Mouse (Mus musculus) intestine, embryonic 15.5 days (tissue): ENCODE results near the gene Hist2h3b. TPM values are rescaled to one million over a fixed set of nuclear protein-coding genes. Genes with fewer than 3 reads are reported as not detected.
"Not testable (repeated sequence)": the region's sequence is repeated elsewhere in the genome, so short reads cannot be mapped to it uniquely, and the experiment has no call there.

ENCODE experiments used
- ATAC-seq: fragments of 200-750 bp; cut with Nextera tagmentation; 2 replicates; pipeline ENCODE4 v1.8.0; 2017; ENCODE audit warnings: moderate TSS enrichment, moderate library complexity
- H3K27ac ChIP-seq: fragments of 300-500 bp; sonication (generic); 2 replicates; pipeline ENCODE4 v1.5.1; 2015; ENCODE audit warnings: mild to moderate bottlenecking, inconsistent platforms
- H3K27me3 ChIP-seq: fragments of 300-500 bp; sonication (generic); replicated peaks from 2 replicates; pipeline ENCODE4 v1.6.1; 2015; ENCODE audit warnings: inconsistent platforms
- H3K36me3 ChIP-seq: fragments of 300-500 bp; sonication (generic); 2 replicates; pipeline ENCODE4 v1.6.1; 2015; ENCODE audit warnings: inconsistent platforms
- H3K4me1 ChIP-seq: fragments of 300-500 bp; sonication (generic); replicated peaks from 2 replicates; pipeline ENCODE4 v1.6.1; 2015; ENCODE audit warnings: inconsistent platforms
- H3K4me2 ChIP-seq: fragments of 300-500 bp; sonication (generic); replicated peaks from 2 replicates; pipeline ENCODE4 v1.6.1; 2015; ENCODE audit warnings: mild to moderate bottlenecking, inconsistent platforms
- H3K4me3 ChIP-seq: fragments of 300-500 bp; sonication (generic); replicated peaks from 2 replicates; pipeline ENCODE4 v1.5.1; 2015; ENCODE audit warnings: inconsistent platforms
- H3K9ac ChIP-seq: fragments of 300-500 bp; sonication (generic); 2 replicates; pipeline ENCODE4 v1.6.1; 2015; ENCODE audit warnings: inconsistent platforms
- H3K9me3 ChIP-seq: fragments of 300-500 bp; sonication (generic); 2 replicates; pipeline ENCODE4 v1.6.1; 2016; ENCODE audit warnings: inconsistent platforms
- WGBS: fragments of 180-500 bp; shearing (Covaris S2); methylation state at CpG from one replicate; pipeline ENCODE4 v1.1.7; 2015; 5-methylcytosine and 5-hydroxymethylcytosine counted together
- polyA plus RNA-seq: library from polyadenylated mRNA; unstranded; fragments of >200 nt; fragmentation: Nextera tagmentation; extraction: Ambion mirVana; gene quantifications from 2 replicates; pipeline ENCODE4 v1.2.1, GENCODE M21; 2015

Hist2h3b gene
- 49.9 and 61.1 TPM in 2 replicates for polyA plus RNA-seq

DNA sequence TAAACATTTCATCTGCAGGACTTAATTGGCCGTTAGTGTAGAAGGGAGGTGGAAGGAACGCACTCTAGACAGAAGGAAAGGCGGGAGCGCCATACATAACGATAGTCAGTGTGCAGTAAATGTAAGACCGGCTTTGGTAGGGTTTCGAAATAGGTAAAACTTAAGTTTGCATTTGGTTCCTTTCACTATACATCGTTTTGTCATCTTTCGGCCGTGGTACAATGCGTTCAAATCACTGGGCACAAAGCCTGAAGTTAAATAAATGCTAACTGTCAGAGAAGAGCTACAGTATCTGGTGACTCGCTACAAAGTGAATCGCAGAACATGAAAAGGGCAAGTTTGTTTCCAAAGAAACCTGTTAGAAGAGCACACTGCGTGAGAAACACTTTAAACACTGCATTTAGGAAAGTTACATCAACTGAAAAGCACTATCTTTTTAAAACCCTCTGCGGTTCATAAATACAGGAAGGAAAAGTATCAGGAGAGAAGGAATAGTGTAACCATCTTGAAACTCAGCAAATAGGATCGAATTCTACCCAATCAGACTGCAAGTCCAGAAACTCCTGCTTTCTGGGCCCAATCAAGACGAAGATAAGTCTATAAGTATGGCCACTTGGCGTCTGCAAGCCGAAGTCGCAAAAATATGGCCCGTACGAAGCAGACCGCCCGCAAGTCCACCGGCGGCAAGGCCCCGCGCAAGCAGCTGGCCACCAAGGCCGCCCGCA lies at the start of gene Hist2h3b:
Gene Hist2h3b (plus strand): TSS at position 604 of the 725 bp plus-strand sequence.
- Histone ChIP-seq H3K4me3 (peak within 1 kb of the TSS; percentile 40), H3K27ac (peak within 1 kb of the TSS; percentile 95), H3K9ac (peak within 1 kb of the TSS; percentile 49), H3K36me3 (no peaks in the 10 kb centered on the region), H3K27me3 (no peaks in the 10 kb centered on the region), H3K4me2 (peak within 1 kb of the TSS; percentile 79), H3K4me1 (peaks cover 11% of the 10 kb centered on the region), H3K9me3 (no peaks in the 10 kb centered on the region)
- 15% methylated on average over 29 of the region's 30 CpGs for WGBS
- ATAC-seq, result peak; percentile 73

GRCm38 (mm10) chr3:96219191-96219641 lies 49.2 kb upstream of the Hist2h3b start:
- WGBS, result under 1% methylated on average over 12 of the region's 12 CpGs
- peak; percentile 11 for ATAC-seq
- Histone ChIP-seq H3K4me3 (peak overlapping the region; percentile 56), H3K9me3 (no peaks in the 10 kb centered on the region), H3K27me3 (no peaks in the 10 kb centered on the region), H3K27ac (peak overlapping the region; percentile 98), H3K9ac (peak overlapping the region; percentile 55), H3K4me1 (peaks cover 13% of the 10 kb centered on the region; the same call in 1 of the 2 replicates), H3K36me3 (no peaks in the 10 kb centered on the region), H3K4me2 (peak overlapping the region; percentile 83)

DNA sequence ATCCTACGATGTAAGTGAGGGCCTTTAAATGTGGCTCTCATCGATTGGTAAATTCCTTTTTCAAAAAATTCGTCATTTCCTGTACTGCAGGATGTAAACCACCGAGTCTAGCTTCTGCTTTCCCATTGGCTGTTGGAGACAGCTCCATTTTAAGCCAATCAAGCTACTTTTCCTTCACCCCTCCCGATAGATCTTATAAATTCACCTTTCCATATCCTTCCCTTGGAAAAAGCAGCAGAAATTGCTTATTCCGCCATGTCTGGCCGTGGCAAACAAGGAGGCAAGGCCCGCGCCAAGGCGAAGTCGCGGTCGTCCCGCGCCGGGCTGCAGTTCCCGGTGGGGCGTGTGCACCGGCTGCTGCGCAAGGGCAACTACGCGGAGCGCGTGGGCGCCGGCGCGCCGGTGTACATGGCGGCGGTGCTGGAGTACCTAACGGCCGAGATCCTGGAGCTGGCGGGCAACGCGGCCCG lies 48.8 kb upstream of the Hist2h3b start, which contains the start of the genes Bola1 and Hist2h2ab:
Gene Bola1 (minus strand): TSS at position 49 of the 470 bp plus-strand sequence.
Gene Hist2h2ab (plus strand): TSS at position 205 of the 470 bp plus-strand sequence.
- Histone ChIP-seq H3K4me1 (peaks cover 13% of the 10 kb centered on the region; the same call in 1 of the 2 replicates), H3K36me3 (no peaks in the 10 kb centered on the region), H3K9ac (peak within 1 kb of the TSS; percentile 73), H3K27ac (peak within 1 kb of the TSS; percentile 98), H3K4me2 (peak within 1 kb of the TSS; percentile 83), H3K27me3 (no peaks in the 10 kb centered on the region), H3K4me3 (peak within 1 kb of the TSS; percentile 56), H3K9me3 (no peaks in the 10 kb centered on the region)
- ATAC-seq, result peak; percentile 86
- under 1% methylated on average over 37 of the region's 37 CpGs for WGBS

DNA sequence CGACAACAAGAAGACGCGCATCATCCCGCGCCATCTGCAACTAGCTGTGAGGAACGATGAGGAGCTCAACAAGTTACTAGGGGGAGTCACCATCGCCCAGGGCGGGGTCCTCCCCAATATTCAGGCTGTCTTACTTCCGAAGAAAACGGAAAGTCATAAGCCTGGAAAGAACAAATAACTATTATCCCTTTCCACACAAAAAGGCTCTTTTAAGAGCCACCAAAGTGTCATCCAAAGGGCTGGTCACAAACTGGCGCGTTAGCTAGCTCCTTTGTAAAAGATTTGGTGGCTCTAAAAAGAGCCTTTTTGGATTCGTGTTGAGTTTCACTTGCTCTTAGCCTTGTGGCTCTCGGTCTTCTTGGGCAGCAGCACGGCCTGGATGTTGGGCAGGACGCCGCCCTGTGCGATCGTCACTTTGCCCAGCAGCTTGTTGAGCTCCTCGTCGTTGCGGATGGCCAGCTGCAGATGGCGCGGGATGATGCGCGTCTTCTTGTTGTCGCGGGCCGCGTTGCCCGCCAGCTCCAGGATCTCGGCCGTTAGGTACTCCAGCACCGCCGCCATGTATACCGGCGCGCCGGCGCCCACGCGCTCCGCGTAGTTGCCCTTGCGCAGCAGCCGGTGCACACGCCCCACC lies 48.2 kb upstream of the Hist2h3b start:
- H3K4me1 ChIP-seq, result peaks cover 13% of the 10 kb centered on the region; the same call in 1 of the 2 replicates
- ATAC-seq, result peak; percentile 7; the same call in 1 of the 2 replicates
- peak overlapping the region; percentile 98 for H3K27ac ChIP-seq
- peak overlapping the region; percentile 56 for H3K4me3 ChIP-seq
- H3K9ac ChIP-seq, result peak overlapping the region; percentile 73
- H3K4me2 ChIP-seq, result peak overlapping the region; percentile 83
- WGBS, result under 1% methylated on average over 37 of the region's 47 CpGs
- H3K36me3 ChIP-seq, H3K9me3 ChIP-seq, H3K27me3 ChIP-seq: not testable (repeated sequence)

DNA sequence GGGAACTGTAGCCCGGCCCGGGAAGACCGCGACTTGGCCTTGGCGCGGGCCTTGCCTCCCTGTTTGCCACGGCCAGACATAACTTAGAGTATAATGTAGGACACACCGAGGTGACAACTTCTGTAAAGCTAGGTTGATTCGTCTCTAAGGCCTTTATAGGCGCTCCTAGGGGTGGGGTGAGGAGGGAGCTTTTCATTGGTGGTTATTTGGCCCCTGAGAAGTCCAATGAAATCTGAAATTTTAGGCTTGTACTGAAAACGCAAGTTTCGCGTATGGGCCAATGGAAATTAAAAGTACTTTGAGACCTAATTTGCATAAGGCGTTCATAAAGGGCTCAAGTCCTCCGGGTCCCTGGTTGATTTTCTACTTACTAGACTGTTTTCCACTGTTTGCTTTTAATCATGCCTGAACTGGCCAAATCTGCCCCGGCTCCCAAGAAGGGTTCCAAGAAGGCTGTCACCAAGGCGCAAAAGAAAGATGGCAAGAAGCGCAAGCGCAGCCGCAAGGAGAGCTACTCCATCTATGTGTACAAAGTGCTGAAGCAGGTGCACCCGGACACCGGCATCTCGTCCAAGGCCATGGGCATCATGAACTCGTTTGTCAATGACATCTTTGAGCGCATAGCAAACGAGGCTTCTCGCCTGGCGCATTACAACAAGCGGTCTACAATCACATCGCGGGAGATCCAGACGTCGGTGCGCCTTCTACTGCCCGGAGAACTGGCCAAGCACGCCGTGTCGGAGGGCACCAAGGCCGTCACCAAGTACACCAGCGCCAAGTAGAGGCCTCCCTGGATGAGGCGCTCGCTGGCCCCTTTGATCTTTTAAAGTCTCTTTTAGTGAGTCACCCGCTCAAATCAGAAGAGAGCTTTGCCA lies 47.5 kb upstream of the Hist2h3b start, which contains the start of the genes Hist2h2ac and Hist2h2be:
Gene Hist2h2ac (minus strand): TSS at position 116 of the 875 bp plus-strand sequence.
Gene Hist2h2be (plus strand): TSS at position 355 of the 875 bp plus-strand sequence.
- Histone ChIP-seq H3K9me3 (no peaks in the 10 kb centered on the region), H3K4me2 (peak within 1 kb of the TSS; percentile 83), H3K36me3 (no peaks in the 10 kb centered on the region), H3K4me1 (peaks cover 11% of the 10 kb centered on the region; the same call in 1 of the 2 replicates), H3K4me3 (peak within 1 kb of the TSS; percentile 56), H3K27ac (peak within 1 kb of the TSS; percentile 98), H3K27me3 (no peaks in the 10 kb centered on the region), H3K9ac (peak within 1 kb of the TSS; percentile 73)
- ATAC-seq, result peak; percentile 94
- under 1% methylated on average over 43 of the region's 43 CpGs for WGBS

DNA sequence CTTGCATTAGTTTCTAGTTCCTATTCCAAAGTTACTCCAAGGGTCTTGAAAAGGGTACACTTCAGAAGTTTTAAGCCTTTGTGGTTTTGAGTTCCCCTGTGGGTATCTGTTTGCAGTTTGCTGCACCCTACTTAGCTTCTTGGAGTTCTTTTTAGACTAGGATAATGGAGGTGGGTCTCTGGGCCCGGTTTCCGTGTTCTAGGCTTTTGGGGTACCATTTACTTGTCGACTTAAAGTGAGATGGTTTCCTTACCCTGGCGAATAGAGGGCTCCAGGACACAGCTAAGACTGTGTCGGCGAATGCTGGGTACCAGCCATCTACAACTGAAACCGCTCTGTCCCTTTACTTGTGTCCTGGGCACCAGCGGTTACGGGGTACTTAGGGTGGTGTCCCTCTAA lies 46.8 kb upstream of the Hist2h3b start:
- H3K27ac ChIP-seq, result peak overlapping the region; percentile 98
- peak overlapping the region; percentile 83 for H3K4me2 ChIP-seq
- H3K4me1 ChIP-seq, result peaks cover 11% of the 10 kb centered on the region; the same call in 1 of the 2 replicates
- H3K27me3 ChIP-seq, result no peaks in the 10 kb centered on the region
- H3K36me3 ChIP-seq, result no peaks in the 10 kb centered on the region
- H3K4me3 ChIP-seq, result peak overlapping the region; percentile 56
- H3K9ac ChIP-seq, result peak overlapping the region; percentile 44
- no peaks in the 10 kb centered on the region for H3K9me3 ChIP-seq
- WGBS, result 24% methylated on average over 9 of the region's 9 CpGs
- ATAC-seq, result no peak

DNA sequence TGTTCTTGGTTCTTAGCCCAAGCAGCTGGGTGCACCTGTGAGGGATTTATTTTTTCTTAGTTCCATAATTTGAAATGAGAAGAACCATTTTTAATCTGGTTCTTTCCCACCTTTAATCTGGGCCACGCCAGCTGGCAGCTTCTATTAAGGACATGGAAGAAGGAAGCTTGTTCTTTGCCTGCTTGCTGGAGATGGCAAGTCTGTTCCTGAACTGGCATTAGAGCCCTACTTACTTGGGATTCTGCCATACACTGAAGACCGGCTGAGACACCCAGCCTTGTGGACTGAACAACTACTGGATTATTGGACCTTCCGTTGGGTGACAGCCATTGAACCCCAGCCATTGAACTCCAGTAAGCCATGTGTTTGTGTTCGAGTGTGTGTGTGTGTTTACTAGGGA lies 45.7 kb upstream of the Hist2h3b start:
- Histone ChIP-seq H3K27ac (no peak overlapping the region), H3K4me2 (peak overlapping the region; percentile 83; the same call in 1 of the 2 replicates), H3K36me3 (no peaks in the 10 kb centered on the region), H3K9ac (no peak overlapping the region; the same call in 1 of the 2 replicates), H3K4me1 (peaks cover 11% of the 10 kb centered on the region; the same call in 1 of the 2 replicates), H3K4me3 (no peak overlapping the region), H3K9me3 (no peaks in the 10 kb centered on the region), H3K27me3 (no peaks in the 10 kb centered on the region)
- ATAC-seq, result no peak
- 88% methylated on average over 4 of the region's 4 CpGs for WGBS

GRCm38 (mm10) chr3:96225421-96225820 lies 43.0 kb upstream of the Hist2h3b start:
- WGBS, result 49% methylated on average over 2 of the region's 2 CpGs
- no peaks in the 10 kb centered on the region for H3K27me3 ChIP-seq
- H3K4me1 ChIP-seq, result peaks cover 11% of the 10 kb centered on the region; the same call in 1 of the 2 replicates
- no peak overlapping the region for H3K4me3 ChIP-seq
- H3K9ac ChIP-seq, result no peak overlapping the region
- H3K4me2 ChIP-seq, result no peak overlapping the region
- no peak overlapping the region for H3K27ac ChIP-seq
- H3K9me3 ChIP-seq, result no peaks in the 10 kb centered on the region
- H3K36me3 ChIP-seq, result no peaks in the 10 kb centered on the region
- no peak for ATAC-seq

GRCm38 (mm10) chr3:96226695-96227648 lies 41.5 kb upstream of the Hist2h3b start:
- Histone ChIP-seq H3K4me1 (0 out of 2 replicates have a peak, but pooled peaks cover 6% of the 10 kb centered on the region), H3K27me3 (no peaks in the 10 kb centered on the region), H3K27ac (no peak overlapping the region), H3K9ac (no peak overlapping the region), H3K9me3 (no peaks in the 10 kb centered on the region), H3K4me3 (no peak overlapping the region), H3K36me3 (no peaks in the 10 kb centered on the region), H3K4me2 (no peak overlapping the region)
- WGBS, result 60% methylated on average over 8 of the region's 8 CpGs
- ATAC-seq, result 0 out of 2 replicates have a peak, but pooled peaks have one; percentile 40

GRCm38 (mm10) chr3:96228828-96229227 lies 39.6 kb upstream of the Hist2h3b start:
- no peaks in the 10 kb centered on the region for H3K9me3 ChIP-seq
- WGBS, result 48% methylated on average over 2 of the region's 2 CpGs
- H3K4me3 ChIP-seq, result no peak overlapping the region
- no peak overlapping the region for H3K9ac ChIP-seq
- no peaks in the 10 kb centered on the region for H3K36me3 ChIP-seq
- no peak for ATAC-seq
- H3K4me1 ChIP-seq, result 0 out of 2 replicates have a peak, but pooled peaks cover under 1% of the 10 kb centered on the region
- no peak overlapping the region for H3K4me2 ChIP-seq
- H3K27me3 ChIP-seq, result no peaks in the 10 kb centered on the region
- no peak overlapping the region for H3K27ac ChIP-seq
